Mouse (Mus musculus): ENCODE measurements at regions not wholly inside any gene's neighbourhood (a gene's known extent, or its start where the extent isn't known, plus 50 kb on each side); places are given as distances from the start of the nearest gene placed in this dataset.
A peak's percentile ranks its signal among the peaks of the same experiment; 100 is the strongest.

GRCm38 (mm10) chr4:9081701-9082562 lies 843.1 kb upstream of the Car8 start:
- Histone ChIP-seq H3K9me3 (ENCODE audit: low read depth, low read length) (no peaks in the 10 kb centered on the region), H3K4me2 (no peak overlapping the region), H3K4me1 (ENCODE audit: insufficient read depth) (0 out of 2 replicates have a peak, but pooled peaks cover 5% of the 10 kb centered on the region), H3K36me3 (ENCODE audit: insufficient read depth) (no peaks in the 10 kb centered on the region), H3K27ac (ENCODE audit: low read depth) (no peak overlapping the region), H3K27me3 (ENCODE audit: insufficient read depth, low read length) (no peaks in the 10 kb centered on the region), H3K9ac (no peak overlapping the region), H3K4me3 (ENCODE audit: low read depth, low read length) (no peak overlapping the region)
- TF ChIP-seq CTCF (IDR thresholded peaks at IDR 0.05; ENCODE audit: low read depth), result no peak
- ATAC-seq (ENCODE audit: insufficient read depth) (no peak), DNase-seq (peak; percentile 46)
- WGBS, result 25% methylated on average over 14 of the region's 14 CpGs

- H3K4me2 ChIP-seq, result peak overlapping the region; percentile 10; the same call in 1 of the 2 replicates
- H3K9ac ChIP-seq, result no peak overlapping the region
- TF ChIP-seq CTCF (IDR thresholded peaks at IDR 0.05; ENCODE audit: low read depth), result no peak
- H3K9me3 ChIP-seq (ENCODE audit: low read depth, low read length), result no peaks in the 10 kb centered on the region
- no peak overlapping the region for H3K27ac ChIP-seq (ENCODE audit: low read depth)
- WGBS, result 36% methylated on average over 15 of the region's 15 CpGs
- no peaks in the 10 kb centered on the region for H3K27me3 ChIP-seq (ENCODE audit: insufficient read depth, low read length)
- DNase-seq (peak; percentile 73), ATAC-seq (ENCODE audit: insufficient read depth) (no peak)
- no peak overlapping the region for H3K4me3 ChIP-seq (ENCODE audit: low read depth, low read length)
- H3K4me1 ChIP-seq (ENCODE audit: insufficient read depth), result 0 out of 2 replicates have a peak, but pooled peaks cover 5% of the 10 kb centered on the region
- H3K36me3 ChIP-seq (ENCODE audit: insufficient read depth), result no peaks in the 10 kb centered on the region
Observed at GRCm38 (mm10) chr4:9080821-9081493, 842.1 kb upstream of the Car8 start.

GRCm38 (mm10) chr4:9079828-9080245 lies 841.0 kb upstream of the Car8 start:
- DNase-seq, result peak; percentile 84
- TF ChIP-seq CTCF (IDR thresholded peaks at IDR 0.05; ENCODE audit: low read depth), result no peak
- Histone ChIP-seq H3K27me3 (ENCODE audit: insufficient read depth, low read length) (no peaks in the 10 kb centered on the region), H3K9ac (no peak overlapping the region), H3K36me3 (ENCODE audit: insufficient read depth) (no peaks in the 10 kb centered on the region), H3K4me3 (ENCODE audit: low read depth, low read length) (no peak overlapping the region), H3K27ac (ENCODE audit: low read depth) (no peak overlapping the region), H3K9me3 (ENCODE audit: low read depth, low read length) (no peaks in the 10 kb centered on the region), H3K4me2 (no peak overlapping the region), H3K4me1 (ENCODE audit: insufficient read depth) (0 out of 2 replicates have a peak, but pooled peaks cover 5% of the 10 kb centered on the region)
- WGBS, result 15% methylated on average over 4 of the region's 4 CpGs
- ATAC-seq (ENCODE audit: insufficient read depth), result peak; percentile 88

- DNase-seq (no peak), ATAC-seq (ENCODE audit: insufficient read depth) (no peak)
- no peak for TF ChIP-seq CTCF (IDR thresholded peaks at IDR 0.05; ENCODE audit: low read depth)
- 41% methylated on average over 2 of the region's 2 CpGs for WGBS
- H3K36me3 ChIP-seq (ENCODE audit: insufficient read depth), result no peaks in the 10 kb centered on the region
- H3K4me1 ChIP-seq (ENCODE audit: insufficient read depth), result no peaks in the 10 kb centered on the region
- no peak overlapping the region for H3K9ac ChIP-seq
- no peak overlapping the region for H3K27ac ChIP-seq (ENCODE audit: low read depth)
- no peaks in the 10 kb centered on the region for H3K27me3 ChIP-seq (ENCODE audit: insufficient read depth, low read length)
- no peaks in the 10 kb centered on the region for H3K9me3 ChIP-seq (ENCODE audit: low read depth, low read length)
- no peak overlapping the region for H3K4me2 ChIP-seq
- no peak overlapping the region for H3K4me3 ChIP-seq (ENCODE audit: low read depth, low read length)
Observed at GRCm38 (mm10) chr4:9074447-9074846, 835.6 kb upstream of the Car8 start.

- Histone ChIP-seq H3K27ac (ENCODE audit: low read depth) (no peak overlapping the region), H3K4me1 (ENCODE audit: insufficient read depth) (no peaks in the 10 kb centered on the region), H3K9ac (no peak overlapping the region), H3K36me3 (ENCODE audit: insufficient read depth) (no peaks in the 10 kb centered on the region), H3K4me3 (ENCODE audit: low read depth, low read length) (no peak overlapping the region), H3K4me2 (no peak overlapping the region), H3K9me3 (ENCODE audit: low read depth, low read length) (no peaks in the 10 kb centered on the region), H3K27me3 (ENCODE audit: insufficient read depth, low read length) (no peaks in the 10 kb centered on the region)
- 74% methylated on average over 8 of the region's 8 CpGs for WGBS
- no peak for TF ChIP-seq CTCF (IDR thresholded peaks at IDR 0.05; ENCODE audit: low read depth)
- DNase-seq, result no peak
- ATAC-seq (ENCODE audit: insufficient read depth), result no peak
Observed at GRCm38 (mm10) chr4:9073736-9074428, 835.0 kb upstream of the Car8 start.

- ATAC-seq (ENCODE audit: insufficient read depth), result no peak
- no peaks in the 10 kb centered on the region for H3K9me3 ChIP-seq (ENCODE audit: low read depth, low read length)
- no peak overlapping the region for H3K27ac ChIP-seq (ENCODE audit: low read depth)
- H3K36me3 ChIP-seq (ENCODE audit: insufficient read depth), result no peaks in the 10 kb centered on the region
- DNase-seq, result no peak
- H3K9ac ChIP-seq, result no peak overlapping the region
- H3K27me3 ChIP-seq (ENCODE audit: insufficient read depth, low read length), result no peaks in the 10 kb centered on the region
- TF ChIP-seq CTCF (IDR thresholded peaks at IDR 0.05; ENCODE audit: low read depth), result no peak
- H3K4me3 ChIP-seq (ENCODE audit: low read depth, low read length), result no peak overlapping the region
- no peak overlapping the region for H3K4me2 ChIP-seq
- WGBS, result 60% methylated on average over 5 of the region's 5 CpGs
- no peaks in the 10 kb centered on the region for H3K4me1 ChIP-seq (ENCODE audit: insufficient read depth)
Observed at GRCm38 (mm10) chr4:9072321-9072720, 833.5 kb upstream of the Car8 start.

GRCm38 (mm10) chr4:9067874-9068273 lies 829.0 kb upstream of the Car8 start:
- 63% methylated on average over 2 of the region's 2 CpGs for whole genome bisulfite sequencing
- Histone ChIP-seq H3K27ac (ENCODE audit: low read depth) (no peak overlapping the region), H3K9ac (no peak overlapping the region), H3K9me3 (ENCODE audit: low read depth, low read length) (no peaks in the 10 kb centered on the region), H3K36me3 (ENCODE audit: insufficient read depth) (no peaks in the 10 kb centered on the region), H3K4me1 (ENCODE audit: insufficient read depth) (no peaks in the 10 kb centered on the region), H3K4me3 (ENCODE audit: low read depth, low read length) (no peak overlapping the region), H3K27me3 (ENCODE audit: insufficient read depth, low read length) (no peaks in the 10 kb centered on the region), H3K4me2 (no peak overlapping the region)
- ATAC-seq (ENCODE audit: insufficient read depth), result peak; percentile 31
- peak; percentile 25 for DNase-seq
- no peak for TF ChIP-seq CTCF (IDR thresholded peaks at IDR 0.05; ENCODE audit: low read depth)
